Mouse (Mus musculus) midbrain, embryonic 12.5 days (tissue): ENCODE measurements around the gene Gsk3b. TPM values are rescaled to one million over a fixed set of nuclear protein-coding genes. Genes with fewer than 3 reads are reported as not detected.

Experiments
- ATAC-seq: fragments of 200-750 bp; cut with Nextera tagmentation; 2 replicates; pipeline ENCODE4 v1.8.0; 2017; ENCODE audit warnings: low read depth, moderate TSS enrichment, moderate library complexity; ENCODE audit not compliant: low FRiP score
- H3K27ac ChIP-seq: fragments of 300-500 bp; sonication (generic); replicated peaks from 2 replicates; pipeline ENCODE4 v1.5.1; 2016; ENCODE audit warnings: mild to moderate bottlenecking
- H3K27me3 ChIP-seq: fragments of 300-500 bp; sonication (generic); 2 replicates; pipeline ENCODE4 v1.6.1; 2016; ENCODE audit warnings: mild to moderate bottlenecking
- H3K36me3 ChIP-seq: fragments of 300-500 bp; sonication (generic); 2 replicates; pipeline ENCODE4 v1.6.1; 2016
- H3K4me1 ChIP-seq: fragments of 300-500 bp; sonication (generic); 2 replicates; pipeline ENCODE4 v1.6.1; 2016
- H3K4me2 ChIP-seq: fragments of 300-500 bp; sonication (generic); replicated peaks from 2 replicates; pipeline ENCODE4 v1.6.1; 2016; ENCODE audit warnings: mild to moderate bottlenecking, moderate library complexity
- H3K4me3 ChIP-seq: fragments of 300-500 bp; sonication (generic); 2 replicates; pipeline ENCODE4 v1.5.1; 2016; ENCODE audit warnings: mild to moderate bottlenecking
- H3K9ac ChIP-seq: fragments of 300-500 bp; sonication (generic); replicated peaks from 2 replicates; pipeline ENCODE4 v1.6.1; 2016; ENCODE audit warnings: mild to moderate bottlenecking, moderate library complexity
- H3K9me3 ChIP-seq: fragments of 300-500 bp; sonication (generic); 2 replicates; pipeline ENCODE4 v1.6.1; 2016; ENCODE audit warnings: mild to moderate bottlenecking
- WGBS: fragments of 180-500 bp; shearing (Covaris S2); methylation state at CpG from one replicate; pipeline ENCODE4 v1.1.7; 2016; 5-methylcytosine and 5-hydroxymethylcytosine counted together
- polyA plus RNA-seq: library from polyadenylated mRNA; unstranded; fragments of >200 nt; fragmentation: Nextera tagmentation; extraction: Ambion mirVana; gene quantifications from 2 replicates; pipeline ENCODE4 v1.2.1, GENCODE M21; 2016

The Gsk3b gene
- polyA plus RNA-seq, 1 experiment from 2014 or later, result 145 TPM

DNA sequence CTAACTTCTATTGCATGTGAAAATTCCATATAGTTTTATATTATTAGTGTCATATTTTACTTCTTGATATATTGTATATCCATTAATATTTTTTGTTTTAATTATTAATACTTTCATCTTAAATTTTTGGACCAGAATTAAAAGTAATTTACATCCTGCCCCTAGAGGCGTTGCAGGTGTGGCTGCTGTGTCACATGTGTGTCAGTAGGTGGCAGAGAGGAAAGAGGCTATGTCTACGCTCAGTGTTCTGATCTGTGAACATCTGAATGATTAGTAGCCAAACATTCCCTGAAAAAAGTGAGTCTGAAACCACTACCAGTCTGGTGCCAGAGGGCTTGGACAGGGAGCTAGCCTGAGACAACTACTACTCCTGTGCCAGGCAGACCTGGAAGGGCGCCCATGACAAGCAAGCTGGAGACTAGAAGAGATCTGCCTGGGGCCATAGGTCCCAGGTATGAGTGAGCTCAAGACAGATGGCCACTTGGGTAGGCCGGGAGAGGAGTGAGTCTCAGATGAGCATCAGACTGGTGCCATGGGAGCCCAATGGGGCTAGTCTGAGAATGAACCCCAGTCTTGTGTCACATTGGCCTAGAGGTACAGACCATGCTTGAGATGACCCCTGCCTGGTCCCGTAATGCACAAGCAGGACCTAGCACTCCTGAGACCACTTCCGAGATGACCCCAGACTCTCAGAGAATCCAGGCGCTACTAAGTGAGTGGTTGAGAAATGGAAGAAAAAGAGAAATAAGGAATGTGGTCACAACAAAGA is 69.2 kb downstream of the Gsk3b start:
- Histone ChIP-seq H3K4me3 (no peak overlapping the region), H3K9me3 (no peaks in the 10 kb centered on the region), H3K27me3 (no peaks in the 10 kb centered on the region), H3K9ac (no peak overlapping the region), H3K4me1 (peaks cover 6% of the 10 kb centered on the region; the same call in 1 of the 2 replicates), H3K36me3 (0 out of 2 replicates have a peak, but pooled peaks cover 4% of the 10 kb centered on the region), H3K4me2 (no peak overlapping the region), H3K27ac (no peak overlapping the region)
- ATAC-seq, result no peak
- WGBS, result 94% methylated on average over 7 of the region's 7 CpGs

DNA sequence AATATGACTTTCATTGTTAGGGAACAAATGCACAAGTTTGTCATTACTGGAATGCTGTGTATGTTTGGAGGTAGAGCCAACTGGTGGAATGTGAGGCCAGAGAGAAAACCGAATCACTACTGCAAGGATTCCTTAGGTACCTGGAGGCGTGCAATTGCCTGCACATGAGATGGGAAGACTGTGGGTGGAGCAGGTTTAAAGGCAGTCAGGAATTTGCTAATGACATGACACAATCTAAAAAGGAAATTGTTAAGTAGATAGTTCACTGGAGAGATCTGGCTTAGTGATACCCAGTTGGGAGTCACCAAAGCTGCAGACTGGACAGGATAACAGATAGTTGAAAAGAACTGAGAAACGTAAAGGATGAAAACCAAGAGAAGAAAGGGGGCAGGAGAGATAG is 73.2 kb downstream of the Gsk3b start:
- H3K36me3 ChIP-seq, result no peaks in the 10 kb centered on the region
- H3K9ac ChIP-seq, result no peak overlapping the region
- ATAC-seq, result no peak
- no peak overlapping the region for H3K4me2 ChIP-seq
- no peak overlapping the region for H3K4me3 ChIP-seq
- H3K9me3 ChIP-seq, result no peaks in the 10 kb centered on the region
- no peak overlapping the region for H3K27ac ChIP-seq
- peaks cover 6% of the 10 kb centered on the region; the same call in 1 of the 2 replicates for H3K4me1 ChIP-seq
- 89% methylated on average over 3 of the region's 3 CpGs for WGBS
- no peaks in the 10 kb centered on the region for H3K27me3 ChIP-seq

DNA sequence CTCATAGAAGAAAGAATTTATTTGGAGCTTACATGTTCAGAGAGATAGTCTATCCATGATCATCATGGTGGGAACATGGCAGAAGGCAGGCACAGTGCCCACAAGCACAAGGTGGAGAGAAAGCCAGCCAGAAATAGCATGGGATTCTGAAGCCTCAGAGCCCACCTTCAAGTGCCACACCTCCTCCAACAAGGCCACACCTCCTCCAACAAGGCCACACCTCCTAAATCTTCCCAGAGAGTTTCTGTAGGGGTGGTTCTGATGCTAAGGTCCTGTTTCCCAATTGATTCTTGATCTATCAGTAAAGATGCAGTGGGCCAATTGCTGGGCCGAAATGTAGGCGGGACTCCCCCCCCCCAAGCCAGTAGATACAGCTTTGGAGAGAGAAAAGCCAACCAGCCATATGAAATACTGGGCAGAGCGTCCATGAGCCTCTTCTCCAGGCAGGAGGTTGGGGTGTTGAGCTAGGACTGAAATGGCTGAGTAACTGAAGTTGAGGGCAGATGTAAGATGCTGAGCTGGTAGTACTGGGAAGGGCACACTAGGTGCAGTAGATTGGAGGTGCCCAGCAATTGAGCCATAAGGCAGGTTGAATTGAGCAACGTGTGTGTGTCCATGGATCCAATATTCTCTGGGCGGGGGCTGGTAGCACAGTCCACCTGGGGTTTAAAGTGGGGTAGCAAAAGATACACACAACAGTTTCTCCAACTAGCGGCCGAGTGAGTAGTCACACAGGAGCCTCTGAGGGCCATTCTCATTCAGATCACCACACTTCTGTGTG is 76.2 kb downstream of the Gsk3b start:
- Histone ChIP-seq H3K27me3 (no peaks in the 10 kb centered on the region), H3K4me1 (no peaks in the 10 kb centered on the region), H3K4me3 (no peak overlapping the region), H3K27ac (no peak overlapping the region), H3K4me2 (no peak overlapping the region), H3K9ac (no peak overlapping the region), H3K36me3 (no peaks in the 10 kb centered on the region), H3K9me3 (no peaks in the 10 kb centered on the region)
- WGBS, result 95% methylated on average over 7 of the region's 7 CpGs
- ATAC-seq, result no peak

DNA sequence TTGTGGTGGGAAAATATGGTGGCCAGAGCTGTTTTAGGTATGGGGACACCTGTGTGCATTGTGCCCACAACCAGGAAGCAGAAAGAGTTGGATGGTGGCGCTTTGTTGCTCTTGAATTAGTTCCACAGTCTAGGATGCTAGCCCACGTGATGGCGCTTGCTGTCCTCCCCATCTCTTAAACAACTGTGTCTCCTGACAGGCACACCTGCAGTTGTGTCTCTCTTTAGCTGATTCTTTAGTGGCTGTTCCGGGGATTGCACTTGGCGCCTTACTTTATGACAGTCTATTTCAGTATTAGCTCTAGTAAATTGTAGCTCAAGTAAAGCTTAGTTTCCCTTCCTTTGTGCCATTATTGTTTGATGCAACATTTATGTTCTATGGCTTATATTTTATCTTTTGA is 80.2 kb downstream of the Gsk3b start:
- WGBS, result 98% methylated on average over 5 of the region's 5 CpGs
- Histone ChIP-seq H3K4me3 (no peak overlapping the region), H3K27me3 (no peaks in the 10 kb centered on the region), H3K4me1 (no peaks in the 10 kb centered on the region), H3K4me2 (no peak overlapping the region), H3K27ac (no peak overlapping the region), H3K36me3 (peaks cover 15% of the 10 kb centered on the region; the same call in 1 of the 2 replicates), H3K9ac (no peak overlapping the region), H3K9me3 (no peaks in the 10 kb centered on the region)
- no peak for ATAC-seq

DNA sequence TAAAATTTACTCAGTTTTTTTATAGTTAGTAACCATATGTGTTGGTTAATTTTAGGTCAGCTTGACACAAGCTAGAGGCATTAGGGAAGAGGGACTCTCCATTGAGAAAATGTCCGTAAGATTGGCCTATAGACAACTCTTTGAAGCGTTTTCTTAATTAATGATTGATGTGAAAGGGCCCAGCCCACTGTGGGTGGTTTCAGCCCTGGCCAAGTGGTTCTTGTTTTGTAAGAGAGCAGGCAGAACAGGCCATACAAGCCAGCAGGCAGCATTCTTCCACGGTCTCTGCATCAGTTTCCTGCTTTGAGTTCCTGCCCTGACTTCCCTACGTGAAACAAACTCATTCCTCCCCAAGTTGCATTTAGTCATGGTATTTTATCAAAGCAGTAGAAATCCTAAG is 90.3 kb downstream of the Gsk3b start:
- H3K4me2 ChIP-seq, result no peak overlapping the region
- peaks cover 20% of the 10 kb centered on the region for H3K36me3 ChIP-seq
- no peaks in the 10 kb centered on the region for H3K27me3 ChIP-seq
- H3K9me3 ChIP-seq, result no peaks in the 10 kb centered on the region
- no peak overlapping the region for H3K27ac ChIP-seq
- H3K4me3 ChIP-seq, result no peak overlapping the region
- no peaks in the 10 kb centered on the region for H3K4me1 ChIP-seq
- no peak for ATAC-seq
- WGBS, result 91% methylated on average over 4 of the region's 4 CpGs
- no peak overlapping the region for H3K9ac ChIP-seq

DNA sequence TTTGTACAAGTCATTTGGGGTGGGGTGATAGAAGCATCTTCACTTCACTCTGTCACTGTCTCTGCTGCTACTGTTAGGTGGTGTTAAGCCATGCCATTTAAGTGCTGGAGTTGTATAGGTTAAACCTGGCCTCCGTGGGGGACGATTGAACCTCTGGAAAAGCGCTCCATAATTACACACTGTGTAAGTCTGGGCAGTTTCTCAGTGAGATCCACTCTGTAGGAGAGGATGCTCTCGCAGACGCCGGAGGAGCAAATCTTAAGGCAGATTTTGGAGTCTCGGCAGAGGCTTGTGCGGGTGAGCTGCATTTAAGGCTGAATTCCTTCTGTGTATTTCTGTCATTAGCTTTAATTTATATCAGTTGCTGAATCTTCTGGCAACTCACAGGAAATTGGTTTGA is 92.6 kb downstream of the Gsk3b start:
- Histone ChIP-seq H3K4me3 (no peak overlapping the region), H3K27ac (no peak overlapping the region), H3K9ac (no peak overlapping the region), H3K4me1 (no peaks in the 10 kb centered on the region; the same call in 1 of the 2 replicates), H3K4me2 (no peak overlapping the region), H3K9me3 (no peaks in the 10 kb centered on the region), H3K36me3 (peaks cover 33% of the 10 kb centered on the region), H3K27me3 (no peaks in the 10 kb centered on the region)
- WGBS, result 90% methylated on average over 8 of the region's 8 CpGs
- no peak for ATAC-seq

DNA sequence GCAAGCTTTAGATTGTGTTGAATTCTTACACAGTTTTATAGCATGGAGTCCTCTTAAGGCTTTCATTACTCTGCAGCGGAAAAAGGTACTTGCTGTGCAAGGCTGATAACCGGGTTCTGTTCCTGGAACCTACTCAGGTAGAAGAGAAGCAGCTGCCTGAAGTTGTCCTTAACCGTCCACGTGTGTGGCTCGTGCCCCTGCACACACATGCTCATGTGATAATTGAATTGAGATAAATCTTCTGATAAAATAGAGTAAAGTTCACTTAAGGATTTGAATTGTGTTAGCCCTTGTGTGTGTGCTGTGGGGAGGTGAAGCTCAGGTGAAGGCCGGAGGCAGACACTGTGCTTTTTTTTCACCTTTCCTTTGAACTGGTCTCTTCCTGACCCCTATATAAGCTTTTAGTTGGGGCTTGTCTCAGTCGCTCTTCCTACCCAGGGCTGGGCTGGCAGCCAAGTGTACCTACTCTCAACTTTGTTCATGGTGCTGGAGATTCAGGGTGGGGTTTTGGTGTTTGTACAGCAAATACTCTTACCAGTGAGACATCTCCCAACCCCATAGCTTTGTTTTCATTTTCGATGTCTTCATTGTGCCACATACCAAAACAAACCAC is 96.0 kb downstream of the Gsk3b start:
- no peak overlapping the region for H3K4me3 ChIP-seq
- H3K9ac ChIP-seq, result no peak overlapping the region
- no peaks in the 10 kb centered on the region for H3K27me3 ChIP-seq
- no peak overlapping the region for H3K4me2 ChIP-seq
- H3K36me3 ChIP-seq, result peaks cover 35% of the 10 kb centered on the region
- WGBS, result 93% methylated on average over 8 of the region's 8 CpGs
- ATAC-seq, result no peak
- H3K27ac ChIP-seq, result no peak overlapping the region
- no peaks in the 10 kb centered on the region for H3K9me3 ChIP-seq
- no peaks in the 10 kb centered on the region; the same call in 1 of the 2 replicates for H3K4me1 ChIP-seq

DNA sequence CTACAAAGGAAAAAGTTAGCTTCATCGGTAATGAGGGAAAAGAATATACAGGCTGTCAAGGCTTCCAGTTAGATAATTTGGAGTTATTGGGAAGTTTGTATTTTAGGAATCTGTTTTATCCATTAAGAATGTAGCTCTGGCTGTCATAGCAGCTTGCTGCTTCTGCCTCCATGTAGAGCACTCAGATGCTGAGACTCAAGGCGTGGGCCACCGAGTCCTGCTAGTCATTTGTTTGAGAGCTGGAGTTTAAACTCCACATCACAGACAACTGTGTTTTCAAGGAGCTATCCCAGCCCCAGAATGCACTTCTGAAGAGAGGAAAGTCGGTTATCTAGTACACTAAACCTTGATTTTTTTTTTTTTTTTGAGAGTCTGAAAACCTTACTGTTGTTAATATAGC is 101.2 kb downstream of the Gsk3b start:
- no peaks in the 10 kb centered on the region for H3K9me3 ChIP-seq
- WGBS, result 93% methylated on average over 4 of the region's 4 CpGs
- no peak overlapping the region for H3K27ac ChIP-seq
- H3K4me1 ChIP-seq, result no peaks in the 10 kb centered on the region
- H3K9ac ChIP-seq, result no peak overlapping the region
- no peak for ATAC-seq
- H3K4me3 ChIP-seq, result no peak overlapping the region
- peaks cover 47% of the 10 kb centered on the region for H3K36me3 ChIP-seq
- no peaks in the 10 kb centered on the region for H3K27me3 ChIP-seq
- no peak overlapping the region for H3K4me2 ChIP-seq

DNA sequence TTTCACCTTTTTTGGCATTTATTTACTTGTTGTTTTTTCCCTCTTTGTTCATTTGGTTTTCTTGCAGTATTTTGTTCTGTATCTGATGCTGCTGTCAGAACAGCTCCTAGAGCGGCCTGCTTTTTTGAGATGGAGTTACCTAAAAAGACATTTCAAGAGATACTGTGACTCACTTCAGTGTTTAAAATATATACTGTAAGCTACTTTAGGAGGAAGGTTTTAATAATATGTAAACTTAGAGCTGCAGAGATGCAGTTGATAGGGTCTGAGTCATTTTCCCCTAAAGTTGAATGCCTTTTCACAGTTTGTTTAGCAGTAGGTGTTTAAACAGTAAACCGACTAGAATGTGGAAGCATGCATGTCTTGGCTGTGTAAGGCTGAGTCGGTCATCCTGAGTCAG is 101.7 kb downstream of the Gsk3b start:
- Histone ChIP-seq H3K9me3 (no peaks in the 10 kb centered on the region), H3K4me1 (no peaks in the 10 kb centered on the region), H3K27ac (no peak overlapping the region), H3K4me2 (no peak overlapping the region), H3K4me3 (no peak overlapping the region), H3K27me3 (no peaks in the 10 kb centered on the region), H3K9ac (no peak overlapping the region), H3K36me3 (peaks cover 50% of the 10 kb centered on the region)
- WGBS, result 91% methylated on average over 3 of the region's 3 CpGs
- ATAC-seq, result no peak

DNA sequence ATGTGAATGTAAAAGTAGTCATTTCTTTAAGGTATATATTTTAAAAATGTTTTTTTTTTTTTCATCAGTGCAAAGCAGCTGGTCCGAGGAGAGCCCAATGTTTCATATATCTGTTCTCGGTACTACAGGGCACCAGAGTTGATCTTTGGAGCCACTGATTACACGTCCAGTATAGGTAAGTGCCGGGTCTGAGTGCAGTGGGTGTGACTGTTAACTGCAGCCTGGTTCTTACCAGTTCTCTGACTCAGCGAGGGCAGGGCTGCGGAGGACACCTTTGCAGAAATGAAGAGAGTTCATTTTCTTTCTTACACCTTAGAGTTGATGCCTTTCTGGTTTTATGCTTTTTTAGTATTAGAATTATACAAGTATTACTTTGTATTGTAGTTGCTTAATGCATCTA is 102.7 kb downstream of the Gsk3b start:
- peaks cover 50% of the 10 kb centered on the region for H3K36me3 ChIP-seq
- H3K4me3 ChIP-seq, result no peak overlapping the region
- H3K9ac ChIP-seq, result no peak overlapping the region
- H3K27ac ChIP-seq, result no peak overlapping the region
- H3K4me2 ChIP-seq, result no peak overlapping the region
- no peaks in the 10 kb centered on the region for H3K4me1 ChIP-seq
- no peak for ATAC-seq
- no peaks in the 10 kb centered on the region for H3K27me3 ChIP-seq
- WGBS, result 94% methylated on average over 6 of the region's 6 CpGs
- H3K9me3 ChIP-seq, result no peaks in the 10 kb centered on the region

DNA sequence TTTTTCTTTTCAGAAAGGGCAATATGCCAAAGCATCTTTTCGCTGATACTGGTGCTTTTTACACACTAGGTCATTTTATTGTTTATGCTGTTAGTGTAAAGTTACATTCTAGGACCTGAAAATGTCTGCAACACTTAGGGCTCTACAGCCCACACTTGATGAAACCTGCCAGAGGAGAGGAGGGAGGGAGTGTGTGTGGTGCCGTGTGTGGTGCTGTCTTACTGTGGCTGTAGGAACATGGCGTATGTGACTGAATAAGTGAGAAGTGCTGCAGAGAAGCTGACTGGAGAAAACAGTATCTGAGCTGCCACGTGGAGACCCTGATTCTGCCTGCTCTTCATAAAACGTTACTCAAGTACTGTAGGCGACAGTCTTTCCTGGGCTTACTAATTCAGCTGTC is 103.8 kb downstream of the Gsk3b start:
- no peak for ATAC-seq
- Histone ChIP-seq H3K4me2 (no peak overlapping the region), H3K4me1 (no peaks in the 10 kb centered on the region), H3K9ac (no peak overlapping the region), H3K27ac (no peak overlapping the region), H3K9me3 (no peaks in the 10 kb centered on the region), H3K27me3 (no peaks in the 10 kb centered on the region), H3K4me3 (no peak overlapping the region), H3K36me3 (peaks cover 52% of the 10 kb centered on the region)
- 93% methylated on average over 6 of the region's 6 CpGs for WGBS

DNA sequence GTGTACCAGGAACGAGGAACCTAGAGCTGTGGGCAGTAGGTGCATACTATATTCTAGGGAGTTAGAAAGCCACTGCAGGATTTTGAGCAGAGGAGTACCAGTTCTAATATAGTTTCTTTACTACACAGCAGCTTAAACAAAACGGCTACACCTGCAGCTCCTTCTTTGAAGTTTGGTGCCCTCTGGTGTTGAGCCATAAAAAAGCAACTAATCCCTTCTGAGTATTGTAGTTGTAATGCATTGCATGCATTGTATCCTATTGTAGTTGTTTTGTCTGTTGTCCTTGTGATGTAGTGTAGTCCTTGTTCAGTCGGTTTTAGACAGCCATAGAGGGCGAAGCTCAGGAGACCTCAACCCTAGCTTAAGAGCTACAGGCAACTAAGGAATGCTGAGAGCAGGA is 108.5 kb downstream of the Gsk3b start:
- 67% methylated on average over 4 of the region's 4 CpGs for WGBS

More for the DNA sequence above, 108.5 kb downstream of the Gsk3b start:
- Histone ChIP-seq H3K4me2 (no peak overlapping the region), H3K9ac (no peak overlapping the region), H3K27me3 (no peaks in the 10 kb centered on the region), H3K36me3 (peaks cover 54% of the 10 kb centered on the region), H3K27ac (no peak overlapping the region), H3K9me3 (no peaks in the 10 kb centered on the region), H3K4me3 (no peak overlapping the region), H3K4me1 (no peaks in the 10 kb centered on the region)
- ATAC-seq, result peak; percentile 54; the same call in 1 of the 2 replicates
